Mouse (Mus musculus): ENCODE data around the gene Tbpl1. TPM values are rescaled to one million over a fixed set of nuclear protein-coding genes. Genes with fewer than 3 reads are reported as not detected.

The Tbpl1 gene
- polyA plus RNA-seq, 1 experiment from 2014 or later: 20.8 TPM

GRCm38 (mm10) chr10:22708190-22708843 lies 23.4 kb downstream of the Tbpl1 start:
- 85% methylated on average over 7 of the region's 7 CpGs for WGBS (ENCODE audit: insufficient replicate concordance)
- Histone ChIP-seq H3K4me2 (no peak overlapping the region), H3K4me3 (replicated peaks) (no peak overlapping the region), H3K9me3 (replicated peaks) (no peaks in the 10 kb centered on the region), H3K27ac (replicated peaks) (no peak overlapping the region), H3K27me3 (no peaks in the 10 kb centered on the region), H3K36me3 (replicated peaks) (peaks cover 47% of the 10 kb centered on the region), H3K4me1 (replicated peaks) (no peaks in the 10 kb centered on the region), H3K9ac (no peak overlapping the region)
- no peak for ATAC-seq (ENCODE audit: insufficient read depth)

DNA sequence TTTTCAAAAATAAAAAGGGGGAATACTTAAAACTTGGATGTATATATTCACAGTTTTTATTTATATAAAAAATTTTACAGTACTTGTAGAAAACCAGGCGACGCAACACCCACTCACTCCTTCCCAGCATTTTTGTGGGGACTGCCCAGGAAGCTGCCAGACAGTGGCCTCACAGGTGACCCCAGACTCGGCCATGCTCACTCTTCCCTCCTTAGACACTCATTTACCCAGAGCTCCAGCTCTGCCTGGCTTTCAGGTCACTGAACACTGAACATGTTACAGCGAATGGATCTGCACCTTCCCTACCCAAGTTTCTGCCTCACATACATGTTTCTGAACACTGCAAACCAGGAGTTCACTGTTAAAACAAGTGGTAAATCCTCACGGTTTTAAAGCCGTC lies 27.9 kb downstream of the Tbpl1 start:
- H3K4me2 ChIP-seq: no peak overlapping the region
- no peaks in the 10 kb centered on the region for H3K9me3 ChIP-seq (replicated peaks)
- 75% methylated on average over 6 of the region's 6 CpGs for WGBS (ENCODE audit: insufficient replicate concordance)
- H3K9ac ChIP-seq: no peak overlapping the region
- H3K27me3 ChIP-seq: no peaks in the 10 kb centered on the region
- H3K27ac ChIP-seq (replicated peaks): no peak overlapping the region
- peaks cover 37% of the 10 kb centered on the region for H3K36me3 ChIP-seq (replicated peaks)
- H3K4me3 ChIP-seq (replicated peaks): no peak overlapping the region
- no peaks in the 10 kb centered on the region for H3K4me1 ChIP-seq (replicated peaks)
- no peak for ATAC-seq (ENCODE audit: insufficient read depth)

DNA sequence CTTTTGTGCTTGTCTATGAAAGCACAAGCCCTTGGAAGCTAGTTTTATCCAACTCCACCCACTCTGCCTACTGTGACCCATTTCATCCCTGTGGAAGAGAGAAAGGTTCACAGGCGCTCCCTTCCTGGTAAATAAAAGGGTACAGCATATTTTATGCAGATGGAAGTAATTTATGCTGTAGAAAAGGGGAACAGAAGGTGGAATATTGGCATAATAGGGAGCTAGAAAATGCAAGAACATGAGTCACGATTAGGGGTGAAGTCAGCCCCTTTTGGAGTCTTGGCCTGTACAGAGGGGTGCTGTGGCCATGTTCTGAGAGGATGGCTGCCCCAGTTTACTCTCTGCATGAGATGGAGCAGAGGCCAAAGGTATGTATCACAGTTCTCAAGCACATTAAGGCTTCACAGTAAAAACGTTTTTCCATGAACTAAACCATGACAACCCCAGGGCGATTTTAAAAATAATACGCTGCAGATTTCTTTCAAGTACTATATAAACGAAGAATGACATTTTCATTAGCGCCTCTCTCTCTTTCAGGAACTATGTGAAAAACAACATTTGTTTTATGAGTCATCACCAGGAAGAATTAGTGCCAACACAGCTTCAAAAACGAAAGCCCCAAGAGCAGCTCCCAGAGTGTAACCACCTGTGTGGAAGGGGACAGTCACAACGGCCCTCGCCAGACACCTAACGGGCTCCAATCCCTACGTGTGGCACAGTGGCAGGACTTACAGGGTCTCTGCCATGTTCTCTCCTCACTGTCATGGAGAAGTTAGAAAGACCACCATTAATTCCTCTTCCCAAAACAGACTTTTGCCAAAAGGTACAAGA lies 30.0 kb downstream of the Tbpl1 start:
- Histone ChIP-seq H3K4me3 (replicated peaks) (no peak overlapping the region), H3K4me2 (no peak overlapping the region), H3K9me3 (replicated peaks) (no peaks in the 10 kb centered on the region), H3K9ac (no peak overlapping the region), H3K4me1 (replicated peaks) (no peaks in the 10 kb centered on the region; the same call in 1 of the 2 replicates), H3K27ac (replicated peaks) (no peak overlapping the region), H3K36me3 (replicated peaks) (peaks cover 16% of the 10 kb centered on the region), H3K27me3 (no peaks in the 10 kb centered on the region)
- ATAC-seq (ENCODE audit: insufficient read depth): no peak
- WGBS (ENCODE audit: insufficient replicate concordance): 76% methylated on average over 12 of the region's 12 CpGs

GRCm38 (mm10) chr10:22700773-22701172 lies 31.0 kb downstream of the Tbpl1 start:
- no peak overlapping the region for H3K4me3 ChIP-seq (replicated peaks)
- no peaks in the 10 kb centered on the region for H3K27me3 ChIP-seq
- H3K4me1 ChIP-seq (replicated peaks): no peaks in the 10 kb centered on the region; the same call in 1 of the 2 replicates
- no peak overlapping the region for H3K4me2 ChIP-seq
- no peak for ATAC-seq (ENCODE audit: insufficient read depth)
- H3K9me3 ChIP-seq (replicated peaks): no peaks in the 10 kb centered on the region
- peaks cover 9% of the 10 kb centered on the region for H3K36me3 ChIP-seq (replicated peaks)
- no peak overlapping the region for H3K27ac ChIP-seq (replicated peaks)
- WGBS (ENCODE audit: insufficient replicate concordance): 59% methylated on average over 9 of the region's 9 CpGs
- no peak overlapping the region for H3K9ac ChIP-seq

- no peak for ATAC-seq (ENCODE audit: insufficient read depth)
- Histone ChIP-seq H3K9me3 (replicated peaks) (no peaks in the 10 kb centered on the region), H3K4me3 (replicated peaks) (no peak overlapping the region), H3K4me2 (no peak overlapping the region), H3K9ac (no peak overlapping the region), H3K4me1 (replicated peaks) (no peaks in the 10 kb centered on the region; the same call in 1 of the 2 replicates), H3K36me3 (replicated peaks) (peaks cover 4% of the 10 kb centered on the region), H3K27me3 (no peaks in the 10 kb centered on the region), H3K27ac (replicated peaks) (no peak overlapping the region)
- 59% methylated on average over 19 of the region's 19 CpGs for whole genome bisulfite sequencing (ENCODE audit: insufficient replicate concordance)
Measured at GRCm38 (mm10) chr10:22699487-22700335, 32.0 kb downstream of the Tbpl1 start.

GRCm38 (mm10) chr10:22698158-22698953 lies 33.4 kb downstream of the Tbpl1 start:
- Histone ChIP-seq H3K4me2 (no peak overlapping the region), H3K27me3 (no peaks in the 10 kb centered on the region), H3K36me3 (replicated peaks) (peaks cover 3% of the 10 kb centered on the region; the same call in 1 of the 2 replicates), H3K27ac (replicated peaks) (no peak overlapping the region), H3K4me1 (replicated peaks) (no peaks in the 10 kb centered on the region; the same call in 1 of the 2 replicates), H3K9me3 (replicated peaks) (no peaks in the 10 kb centered on the region), H3K9ac (no peak overlapping the region), H3K4me3 (replicated peaks) (no peak overlapping the region)
- no peak for ATAC-seq (ENCODE audit: insufficient read depth)
- 69% methylated on average over 9 of the region's 9 CpGs for WGBS (ENCODE audit: insufficient replicate concordance)

DNA sequence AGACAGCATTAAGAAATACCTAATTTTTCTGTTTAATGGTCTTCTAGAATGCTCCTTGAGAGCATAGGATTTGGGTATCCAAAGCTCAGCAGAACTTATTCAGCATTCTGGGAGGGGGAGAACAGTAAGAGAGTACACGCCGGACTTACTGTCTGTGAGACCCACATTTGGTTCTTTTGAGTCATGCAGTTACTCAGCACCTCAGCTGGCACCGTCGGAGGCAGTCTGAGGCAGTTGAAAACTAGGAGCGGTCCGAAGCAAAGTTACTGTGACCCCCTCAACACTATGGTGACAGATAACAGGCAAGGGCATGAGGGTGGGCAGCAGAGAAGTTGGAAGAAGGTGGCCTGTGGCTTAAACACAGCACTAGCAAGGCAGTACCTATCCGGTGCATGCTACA lies 34.9 kb downstream of the Tbpl1 start:
- H3K36me3 ChIP-seq (replicated peaks): no peaks in the 10 kb centered on the region
- no peak overlapping the region for H3K4me3 ChIP-seq (replicated peaks)
- no peaks in the 10 kb centered on the region; the same call in 1 of the 2 replicates for H3K4me1 ChIP-seq (replicated peaks)
- no peaks in the 10 kb centered on the region for H3K27me3 ChIP-seq
- ATAC-seq (ENCODE audit: insufficient read depth): no peak
- no peak overlapping the region for H3K9ac ChIP-seq
- WGBS (ENCODE audit: insufficient replicate concordance): 77% methylated on average over 7 of the region's 7 CpGs
- H3K4me2 ChIP-seq: no peak overlapping the region
- no peak overlapping the region for H3K27ac ChIP-seq (replicated peaks)
- H3K9me3 ChIP-seq (replicated peaks): no peaks in the 10 kb centered on the region

- Histone ChIP-seq H3K4me3 (replicated peaks) (no peak overlapping the region), H3K4me2 (no peak overlapping the region), H3K36me3 (replicated peaks) (no peaks in the 10 kb centered on the region), H3K4me1 (replicated peaks) (no peaks in the 10 kb centered on the region; the same call in 1 of the 2 replicates), H3K27ac (replicated peaks) (no peak overlapping the region), H3K27me3 (no peaks in the 10 kb centered on the region), H3K9me3 (replicated peaks) (no peaks in the 10 kb centered on the region), H3K9ac (no peak overlapping the region)
- no peak for ATAC-seq (ENCODE audit: insufficient read depth)
- WGBS (ENCODE audit: insufficient replicate concordance): 83% methylated on average over 9 of the region's 9 CpGs
Measured at GRCm38 (mm10) chr10:22696236-22696635, 35.5 kb downstream of the Tbpl1 start.

- H3K27ac ChIP-seq (replicated peaks): no peak overlapping the region
- no peak overlapping the region for H3K9ac ChIP-seq
- H3K4me2 ChIP-seq: no peak overlapping the region
- H3K27me3 ChIP-seq: no peaks in the 10 kb centered on the region
- WGBS (ENCODE audit: insufficient replicate concordance): 75% methylated on average over 13 of the region's 13 CpGs
- no peak overlapping the region for H3K4me3 ChIP-seq (replicated peaks)
- no peaks in the 10 kb centered on the region for H3K4me1 ChIP-seq (replicated peaks)
- no peak for ATAC-seq (ENCODE audit: insufficient read depth)
- H3K36me3 ChIP-seq (replicated peaks): no peaks in the 10 kb centered on the region
- H3K9me3 ChIP-seq (replicated peaks): no peaks in the 10 kb centered on the region
Measured at GRCm38 (mm10) chr10:22675848-22676630, 55.7 kb downstream of the Tbpl1 start.

DNA sequence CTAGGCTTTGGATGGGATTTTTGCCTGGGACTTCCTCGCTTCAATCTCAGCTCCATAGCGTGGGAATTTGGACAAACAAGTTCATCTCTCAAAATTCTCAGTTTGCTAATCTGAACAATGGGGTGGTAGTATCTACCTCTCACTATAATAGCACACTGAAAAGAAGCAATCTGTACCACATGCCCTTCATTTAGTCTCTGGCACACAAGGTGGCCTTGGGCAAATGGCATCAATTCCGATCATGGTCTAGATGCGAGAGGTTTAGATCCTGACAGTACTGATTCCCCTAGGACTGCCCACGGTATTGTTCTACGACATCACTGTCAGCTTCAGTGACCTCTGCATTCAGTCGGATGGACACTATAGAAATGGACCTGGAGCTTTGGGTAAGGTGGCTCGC lies 57.6 kb downstream of the Tbpl1 start:
- Histone ChIP-seq H3K9me3 (replicated peaks) (no peaks in the 10 kb centered on the region), H3K36me3 (replicated peaks) (no peaks in the 10 kb centered on the region), H3K4me1 (replicated peaks) (no peaks in the 10 kb centered on the region), H3K4me3 (replicated peaks) (no peak overlapping the region), H3K9ac (no peak overlapping the region), H3K4me2 (no peak overlapping the region), H3K27me3 (no peaks in the 10 kb centered on the region), H3K27ac (replicated peaks) (no peak overlapping the region)
- no peak for ATAC-seq (ENCODE audit: insufficient read depth)
- 80% methylated on average over 8 of the region's 8 CpGs for WGBS (ENCODE audit: insufficient replicate concordance)
